Mouse (Mus musculus): ENCODE results near the gene Mllt3. TPM values are rescaled to one million over a fixed set of nuclear protein-coding genes. Genes with fewer than 3 reads are reported as not detected.
A peak's percentile ranks its signal among the peaks of the same experiment; 100 is the strongest.

The Mllt3 gene
- polyA plus RNA-seq, 1 experiment from 2014 or later, result 43.6 TPM

GRCm38 (mm10) chr4:88023567-88023966, 9.6 kb downstream of the Mllt3 start:
- H3K27ac ChIP-seq (ENCODE audit: low read depth), result no peak overlapping the region
- H3K9me3 ChIP-seq (ENCODE audit: low read depth, low read length), result no peaks in the 10 kb centered on the region
- DNase-seq (no peak), ATAC-seq (ENCODE audit: insufficient read depth) (no peak)
- no peak overlapping the region for H3K4me3 ChIP-seq (ENCODE audit: low read depth, low read length)
- no peak for TF ChIP-seq CTCF (IDR thresholded peaks at IDR 0.05; ENCODE audit: low read depth)
- no peaks in the 10 kb centered on the region for H3K27me3 ChIP-seq (ENCODE audit: insufficient read depth, low read length)
- WGBS, result 74% methylated on average over 5 of the region's 5 CpGs
- H3K4me2 ChIP-seq, result no peak overlapping the region
- no peak overlapping the region for H3K9ac ChIP-seq
- H3K36me3 ChIP-seq (ENCODE audit: insufficient read depth), result peaks cover 15% of the 10 kb centered on the region
- no peaks in the 10 kb centered on the region for H3K4me1 ChIP-seq (ENCODE audit: insufficient read depth)

- ATAC-seq (ENCODE audit: insufficient read depth), result no peak
- 0% methylated on average over 1 of the region's 1 CpGs for WGBS
- no peak overlapping the region for H3K27ac ChIP-seq (ENCODE audit: low read depth)
- H3K4me2 ChIP-seq, result no peak overlapping the region
- peak; percentile 43 for TF ChIP-seq CTCF (IDR thresholded peaks at IDR 0.05; ENCODE audit: low read depth)
- no peak overlapping the region for H3K9ac ChIP-seq
- H3K36me3 ChIP-seq (ENCODE audit: insufficient read depth), result peaks cover 15% of the 10 kb centered on the region
- no peaks in the 10 kb centered on the region for H3K9me3 ChIP-seq (ENCODE audit: low read depth, low read length)
- no peaks in the 10 kb centered on the region for H3K27me3 ChIP-seq (ENCODE audit: insufficient read depth, low read length)
- H3K4me3 ChIP-seq (ENCODE audit: low read depth, low read length), result no peak overlapping the region
- H3K4me1 ChIP-seq (ENCODE audit: insufficient read depth), result peaks cover 3% of the 10 kb centered on the region; the same call in 1 of the 2 replicates
- DNase-seq, result peak; percentile 39
Measured at GRCm38 (mm10) chr4:88022623-88023022, 10.5 kb downstream of the Mllt3 start.

- Histone ChIP-seq H3K4me3 (ENCODE audit: low read depth, low read length) (no peak overlapping the region), H3K9ac (no peak overlapping the region), H3K36me3 (ENCODE audit: insufficient read depth) (peaks cover 7% of the 10 kb centered on the region), H3K27me3 (ENCODE audit: insufficient read depth, low read length) (no peaks in the 10 kb centered on the region), H3K27ac (ENCODE audit: low read depth) (no peak overlapping the region), H3K4me2 (no peak overlapping the region), H3K4me1 (ENCODE audit: insufficient read depth) (peaks cover 6% of the 10 kb centered on the region), H3K9me3 (ENCODE audit: low read depth, low read length) (no peaks in the 10 kb centered on the region)
- DNase-seq, result no peak
- no peak for ATAC-seq (ENCODE audit: insufficient read depth)
- TF ChIP-seq CTCF (IDR thresholded peaks at IDR 0.05; ENCODE audit: low read depth), result no peak
- 79% methylated on average over 5 of the region's 5 CpGs for WGBS
Measured at GRCm38 (mm10) chr4:88020421-88020820, 12.7 kb downstream of the Mllt3 start.

GRCm38 (mm10) chr4:88019645-88020044, 13.5 kb downstream of the Mllt3 start:
- Histone ChIP-seq H3K27me3 (ENCODE audit: insufficient read depth, low read length) (no peaks in the 10 kb centered on the region), H3K4me1 (ENCODE audit: insufficient read depth) (peaks cover 6% of the 10 kb centered on the region), H3K4me3 (ENCODE audit: low read depth, low read length) (no peak overlapping the region), H3K36me3 (ENCODE audit: insufficient read depth) (no peaks in the 10 kb centered on the region; the same call in none of the 2 replicates), H3K4me2 (no peak overlapping the region), H3K9ac (no peak overlapping the region), H3K27ac (ENCODE audit: low read depth) (no peak overlapping the region), H3K9me3 (ENCODE audit: low read depth, low read length) (no peaks in the 10 kb centered on the region)
- TF ChIP-seq CTCF (IDR thresholded peaks at IDR 0.05; ENCODE audit: low read depth), result no peak
- ATAC-seq (ENCODE audit: insufficient read depth), result no peak
- WGBS, result 69% methylated on average over 4 of the region's 4 CpGs
- no peak for DNase-seq

- 42% methylated on average over 18 of the region's 18 CpGs for WGBS
- Histone ChIP-seq H3K36me3 (ENCODE audit: insufficient read depth) (no peaks in the 10 kb centered on the region; the same call in 1 of the 2 replicates), H3K9me3 (ENCODE audit: low read depth, low read length) (no peaks in the 10 kb centered on the region), H3K4me1 (ENCODE audit: insufficient read depth) (peaks cover 6% of the 10 kb centered on the region), H3K4me3 (ENCODE audit: low read depth, low read length) (no peak overlapping the region), H3K27me3 (ENCODE audit: insufficient read depth, low read length) (no peaks in the 10 kb centered on the region), H3K9ac (no peak overlapping the region), H3K27ac (ENCODE audit: low read depth) (peak overlapping the region; percentile 58; the same call in 1 of the 2 replicates), H3K4me2 (peak overlapping the region; percentile 41)
- DNase-seq, result peak; percentile 78
- TF ChIP-seq CTCF (IDR thresholded peaks at IDR 0.05; ENCODE audit: low read depth), result no peak
- ATAC-seq (ENCODE audit: insufficient read depth), result no peak
Measured at GRCm38 (mm10) chr4:88017452-88018350, 15.5 kb downstream of the Mllt3 start.

GRCm38 (mm10) chr4:88015765-88016164, 17.4 kb downstream of the Mllt3 start:
- Histone ChIP-seq H3K4me1 (ENCODE audit: insufficient read depth) (peaks cover 10% of the 10 kb centered on the region), H3K27ac (ENCODE audit: low read depth) (no peak overlapping the region), H3K4me3 (ENCODE audit: low read depth, low read length) (no peak overlapping the region), H3K4me2 (no peak overlapping the region), H3K27me3 (ENCODE audit: insufficient read depth, low read length) (no peaks in the 10 kb centered on the region), H3K9ac (no peak overlapping the region), H3K36me3 (ENCODE audit: insufficient read depth) (no peaks in the 10 kb centered on the region; the same call in none of the 2 replicates), H3K9me3 (ENCODE audit: low read depth, low read length) (no peaks in the 10 kb centered on the region)
- no peak for TF ChIP-seq CTCF (IDR thresholded peaks at IDR 0.05; ENCODE audit: low read depth)
- no peak for ATAC-seq (ENCODE audit: insufficient read depth)
- 50% methylated on average over 5 of the region's 5 CpGs for WGBS
- DNase-seq, result no peak

GRCm38 (mm10) chr4:88015261-88015660, 17.9 kb downstream of the Mllt3 start:
- H3K4me2 ChIP-seq, result no peak overlapping the region
- no peak overlapping the region for H3K27ac ChIP-seq (ENCODE audit: low read depth)
- ATAC-seq (ENCODE audit: insufficient read depth) (no peak), DNase-seq (no peak)
- H3K4me1 ChIP-seq (ENCODE audit: insufficient read depth), result peaks cover 10% of the 10 kb centered on the region
- H3K9ac ChIP-seq, result no peak overlapping the region
- H3K9me3 ChIP-seq (ENCODE audit: low read depth, low read length), result no peaks in the 10 kb centered on the region
- H3K36me3 ChIP-seq (ENCODE audit: insufficient read depth), result no peaks in the 10 kb centered on the region; the same call in 1 of the 2 replicates
- no peak overlapping the region for H3K4me3 ChIP-seq (ENCODE audit: low read depth, low read length)
- 67% methylated on average over 7 of the region's 7 CpGs for WGBS
- TF ChIP-seq CTCF (IDR thresholded peaks at IDR 0.05; ENCODE audit: low read depth), result no peak
- no peaks in the 10 kb centered on the region for H3K27me3 ChIP-seq (ENCODE audit: insufficient read depth, low read length)

Data from lung, embryonic 14.5 days (tissue).